ENCODE assay signal across 1 mouse cellular context in the genomic region with DNA sequence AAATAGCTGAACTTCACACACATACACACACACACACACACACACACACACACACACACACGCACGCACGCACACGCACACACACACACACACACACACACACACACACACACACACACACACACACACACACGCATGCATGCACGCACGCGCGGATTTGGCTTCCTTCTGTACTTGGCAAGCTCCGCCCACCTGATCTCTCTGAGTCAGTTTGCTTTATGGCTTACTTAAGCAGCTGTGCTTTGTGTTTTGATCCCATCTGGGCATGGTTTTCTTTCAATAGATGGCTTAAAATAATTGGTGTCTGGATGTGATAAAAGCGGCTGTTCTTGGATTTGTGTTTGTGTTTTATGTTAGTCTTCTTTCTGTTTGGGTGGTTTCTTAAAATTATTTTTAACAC. TPM values are rescaled to one million over a fixed set of nuclear protein-coding genes. Genes with fewer than 3 reads are reported as not detected.
"Had no signal": no experiment of that assay in that cellular context is flagged by ENCODE, and none has a peak within 500 bp of the region (broad histone marks: within the 10 kb centered on the region; RNA-seq: fewer than 3 reads in every experiment).

No protein-coding gene starts in this region.

RNA-seq across cellular contexts. Expression of a gene that starts 29.4 kb away (rescaled TPM):
- polyA plus RNA-seq: liver, adult 2 months had no signal
